Mouse (Mus musculus) ES-Bruce4 (cell line): Measurements from ENCODE around the gene Palm2.

Source experiments
- CTCF ChIP-seq: IDR thresholded peaks from one replicate; pipeline ENCODE4 v1.8.1; 2011; ENCODE audit warnings: low read depth, low read length
- EP300 ChIP-seq: IDR thresholded peaks from 2 replicates; pipeline ENCODE4 v1.6.1; 2011; ENCODE audit warnings: low read depth, low read length; ENCODE audit not compliant: insufficient read depth
- POLR2A ChIP-seq: IDR thresholded peaks from one replicate; pipeline ENCODE4 v1.8.1; 2011; ENCODE audit warnings: low read length; ENCODE audit not compliant: insufficient read depth

DNA sequence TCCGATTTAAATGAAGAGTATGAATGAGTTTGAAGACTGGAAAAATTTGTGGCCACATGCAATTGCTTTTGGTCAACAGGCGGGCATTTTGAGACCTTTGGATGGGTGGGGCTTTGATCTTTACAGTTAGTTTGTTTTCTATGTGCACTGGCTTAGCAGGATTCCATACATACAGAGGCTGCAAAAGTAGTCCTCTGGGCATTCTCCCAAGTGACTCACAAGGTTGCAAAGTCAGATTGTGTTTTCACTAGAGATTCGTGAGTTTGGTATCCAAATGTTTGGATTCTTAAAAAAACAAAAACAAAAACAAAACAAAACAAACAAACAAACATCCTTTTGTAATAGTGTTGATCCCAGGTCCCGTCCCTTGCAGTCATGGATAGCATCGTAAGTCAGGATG lies 141.6 kb downstream of the Palm2 start:
- no peak for TF ChIP-seq EP300
- TF ChIP-seq POLR2A = no peak
- no peak for TF ChIP-seq CTCF
